Mouse (Mus musculus) liver, embryonic 14.5 days (tissue): Measurements from ENCODE around the gene Rps6ka2. TPM values are rescaled to one million over a fixed set of nuclear protein-coding genes. Genes with fewer than 3 reads are reported as not detected.

Source experiments
- ATAC-seq: fragments of 200-750 bp; cut with Nextera tagmentation; 2 replicates; pipeline ENCODE4 v1.8.0; 2017; ENCODE audit warnings: moderate number of reproducible peaks, mild to moderate bottlenecking, moderate library complexity; ENCODE audit not compliant: insufficient read depth
- DNase-seq, 3 experiments: peaks; one replicate each; pipeline ENCODE4 v3.0.0-alpha.2; 2012 to 2013; ENCODE audit warnings: low read depth in 3 of 3, low spot score in 3 of 3
- H3K27ac ChIP-seq: fragments of 300-500 bp; sonication (generic); 2 replicates; pipeline ENCODE4 v1.5.1; 2014; ENCODE audit warnings: moderate library complexity, mild to moderate bottlenecking, control low read depth, inconsistent platforms
- H3K27me3 ChIP-seq: fragments of 300-500 bp; sonication (generic); 2 replicates; pipeline ENCODE4 v1.6.1; 2014; ENCODE audit warnings: mild to moderate bottlenecking, low read length, moderate library complexity; ENCODE audit not compliant: control insufficient read depth, insufficient read depth
- H3K36me3 ChIP-seq: fragments of 300-500 bp; sonication (generic); replicated peaks from 2 replicates; pipeline ENCODE4 v1.6.1; 2014; ENCODE audit warnings: low read depth; ENCODE audit not compliant: control insufficient read depth, insufficient read depth
- H3K4me1 ChIP-seq, 2 experiments: fragments of 200-500 bp in 1 of 2; fragments of 300-500 bp in 1 of 2; sonication (generic) in 1 of 2; replicated peaks; 2 replicates each; pipeline ENCODE4 v1.6.1; 2012 to 2014; ENCODE audit warnings: antibody characterized with exemption in 1 of 2, inconsistent platforms in 1 of 2, low read length in 1 of 2; ENCODE audit not compliant: control insufficient read depth in 2 of 2, insufficient read depth in 2 of 2
- H3K4me2 ChIP-seq: fragments of 300-500 bp; sonication (generic); 2 replicates; pipeline ENCODE4 v1.6.1; 2014; ENCODE audit warnings: low read depth, mild to moderate bottlenecking, control low read depth, moderate library complexity
- H3K4me3 ChIP-seq, 2 experiments: fragments of 200-500 bp in 1 of 2; fragments of 300-500 bp in 1 of 2; sonication (generic) in 1 of 2; 2 replicates each; pipeline ENCODE4 v1.5.1; 2012 to 2014; ENCODE audit warnings: low read depth in 2 of 2, low read length in 2 of 2, mild to moderate bottlenecking in 2 of 2, control low read depth in 1 of 2, inconsistent platforms in 1 of 2, moderate library complexity in 1 of 2; ENCODE audit not compliant: insufficient read depth in 1 of 2
- H3K9ac ChIP-seq: fragments of 300-500 bp; sonication (generic); replicated peaks from 2 replicates; pipeline ENCODE4 v1.6.1; 2014; ENCODE audit warnings: mild to moderate bottlenecking, control low read depth, moderate library complexity
- H3K9me3 ChIP-seq: fragments of 300-500 bp; sonication (generic); 2 replicates; pipeline ENCODE4 v1.6.1; 2016; ENCODE audit warnings: low read length, mixed read lengths; ENCODE audit not compliant: control insufficient read depth
- CTCF ChIP-seq: IDR thresholded peaks from 2 replicates; pipeline ENCODE4 v1.5.1; 2016; ENCODE audit warnings: antibody characterized with exemption, low read depth, control low read depth
- EP300 ChIP-seq: IDR thresholded peaks from 2 replicates; pipeline ENCODE4 v1.6.1; 2016; ENCODE audit warnings: antibody characterized with exemption, low read depth
- WGBS: fragments of 180-500 bp; shearing (Covaris S2); extraction: QIAGEN DNeasy Blood & Tissue Kit; methylation state at CpG from one replicate; pipeline ENCODE4 v1.1.7; 2014; ENCODE audit not compliant: insufficient replicate concordance; 5-methylcytosine and 5-hydroxymethylcytosine counted together
- polyA plus RNA-seq, 2 experiments: library from polyadenylated mRNA; depleted of rRNA in 1 of 2; stranded (reverse) in 1 of 2; unstranded in 1 of 2; fragments of >200 nt; fragmentation: Nextera tagmentation in 1 of 2; extraction: Ambion mirVana in 1 of 2; gene quantifications; 2 replicates each; pipeline versions ENCODE4 v1.2.1 to v1.2.3; 2012 to 2014

Rps6ka2 gene
- polyA plus RNA-seq, 2 experiments: 0.89 to 1.0 TPM

- WGBS: 72% methylated on average over 3 of the region's 3 CpGs
- Histone ChIP-seq H3K9me3 (no peaks in the 10 kb centered on the region), H3K27ac (no peak overlapping the region), H3K9ac (no peak overlapping the region), H3K4me1 (no peaks in the 10 kb centered on the region), H3K36me3 (no peaks in the 10 kb centered on the region), H3K4me2 (no peak overlapping the region), H3K27me3 (no peaks in the 10 kb centered on the region), H3K4me3 (no peak overlapping the region)
- DNase-seq (no peak), ATAC-seq (no peak)
- TF ChIP-seq EP300: no peak
- TF ChIP-seq CTCF: no peak
Measured at GRCm38 (mm10) chr17:7189425-7189824, 19.5 kb downstream of the Rps6ka2 start.

- Histone ChIP-seq H3K4me2 (no peak overlapping the region), H3K27me3 (no peaks in the 10 kb centered on the region), H3K36me3 (no peaks in the 10 kb centered on the region), H3K9me3 (no peaks in the 10 kb centered on the region), H3K27ac (no peak overlapping the region), H3K4me3 (no peak overlapping the region), H3K9ac (no peak overlapping the region), H3K4me1 (no peaks in the 10 kb centered on the region)
- DNase-seq (no peak), ATAC-seq (no peak)
- TF ChIP-seq CTCF (no peak), EP300 (no peak)
- WGBS: 74% methylated on average over 10 of the region's 10 CpGs
Measured at GRCm38 (mm10) chr17:7189975-7190374, 20.1 kb downstream of the Rps6ka2 start.

- Histone ChIP-seq H3K27me3 (no peaks in the 10 kb centered on the region), H3K9ac (no peak overlapping the region), H3K4me1 (no peaks in the 10 kb centered on the region), H3K27ac (no peak overlapping the region), H3K4me2 (no peak overlapping the region), H3K9me3 (no peaks in the 10 kb centered on the region), H3K4me3 (no peak overlapping the region), H3K36me3 (no peaks in the 10 kb centered on the region)
- WGBS: 35% methylated on average over 7 of the region's 7 CpGs
- no peak for TF ChIP-seq CTCF
- TF ChIP-seq EP300: no peak
- DNase-seq (no peak), ATAC-seq (no peak)
Measured at GRCm38 (mm10) chr17:7194140-7194840, 24.4 kb downstream of the Rps6ka2 start.

- no peak overlapping the region for H3K9ac ChIP-seq
- no peak overlapping the region for H3K27ac ChIP-seq
- DNase-seq: no peak
- H3K4me2 ChIP-seq: no peak overlapping the region
- no peaks in the 10 kb centered on the region for H3K4me1 ChIP-seq
- 58% methylated on average over 9 of the region's 9 CpGs for WGBS
- no peak for ATAC-seq
- H3K27me3 ChIP-seq: no peaks in the 10 kb centered on the region
- no peak for TF ChIP-seq CTCF
- no peaks in the 10 kb centered on the region for H3K9me3 ChIP-seq
- H3K4me3 ChIP-seq: no peak overlapping the region
- H3K36me3 ChIP-seq: no peaks in the 10 kb centered on the region
Measured at GRCm38 (mm10) chr17:7197121-7197925, 27.4 kb downstream of the Rps6ka2 start.

- DNase-seq (no peak), ATAC-seq (no peak)
- Histone ChIP-seq H3K4me2 (no peak overlapping the region), H3K4me1 (no peaks in the 10 kb centered on the region), H3K27ac (no peak overlapping the region), H3K9me3 (no peaks in the 10 kb centered on the region), H3K4me3 (no peak overlapping the region), H3K36me3 (no peaks in the 10 kb centered on the region), H3K27me3 (no peaks in the 10 kb centered on the region), H3K9ac (no peak overlapping the region)
- WGBS: 58% methylated on average over 11 of the region's 11 CpGs
- TF ChIP-seq EP300 (no peak), CTCF (no peak)
Measured at GRCm38 (mm10) chr17:7204771-7205406, 35.0 kb downstream of the Rps6ka2 start.
